Mouse (Mus musculus) kidney, adult 10 weeks (tissue): Measurements from ENCODE around the gene Gli1. TPM values are rescaled to one million over a fixed set of nuclear protein-coding genes. Genes with fewer than 3 reads are reported as not detected.

Experiments
- polyA plus RNA-seq: library from polyadenylated mRNA; stranded (reverse); fragments of 350-450 nt; fragmentation: Illumina TruSeq; extraction: RNeasy Lipid Tissue Mini Kit (QIAGEN cat#74804); gene quantifications from one replicate; pipeline ENCODE4 v1.2.3, GENCODE M21; 2014; ENCODE audit warnings: low read depth, low replicate concordance

Gli1 gene
- not detected for polyA plus RNA-seq

GRCm38 (mm10) chr10:127341891-127342639 is at the start of gene Gli1:
Gene Gli1 (minus strand): TSS chr10:127341974.

GRCm38 (mm10) chr10:127380251-127380691 is 38.5 kb upstream of the Gli1 start, which contains the start of gene R3hdm2:
Gene R3hdm2 (plus strand): TSS chr10:127380327.

GRCm38 (mm10) chr10:127369834-127370820 is 28.4 kb upstream of the Gli1 start, which contains the start of gene Inhbc:
Gene Inhbc (minus strand): TSS chr10:127370431.

GRCm38 (mm10) chr10:127353909-127354895 is 12.4 kb upstream of the Gli1 start, which contains the start of gene Inhbe:
Gene Inhbe (minus strand): TSS chr10:127354411.

GRCm38 (mm10) chr10:127321621-127322020 is 20.2 kb downstream of the Gli1 start, which contains the start of gene Arhgap9:
Gene Arhgap9 (plus strand): TSS chr10:127321964.

GRCm38 (mm10) chr10:127311476-127312355 is 30.1 kb downstream of the Gli1 start, which contains the start of gene Mars:
Gene Mars (minus strand): TSS chr10:127311786.

GRCm38 (mm10) chr10:127288800-127289572 is 52.8 kb downstream of the Gli1 start, which contains the start of gene Mbd6:
Gene Mbd6 (minus strand): TSS chr10:127289018.

Other genes starting within 250 kb of the Gli1 start
- gene Os9, start 220.8 kb downstream of the Gli1 start, polyA plus RNA-seq = 9.4 TPM
- 0.73 TPM for gene B4galnt1, start 176.7 kb downstream of the Gli1 start, polyA plus RNA-seq
- gene Slc26a10, start 161.3 kb downstream of the Gli1 start, polyA plus RNA-seq = 0.16 TPM
- gene Arhgef25, start 151.9 kb downstream of the Gli1 start, polyA plus RNA-seq = 2.4 TPM
- gene Dtx3, start 146.2 kb downstream of the Gli1 start, polyA plus RNA-seq = 3.6 TPM
- gene Pip4k2c, start 130.4 kb downstream of the Gli1 start, polyA plus RNA-seq = 46.3 TPM
- gene Kif5a, start 78.6 kb downstream of the Gli1 start, polyA plus RNA-seq = 0.16 TPM
- gene Dctn2, start 75.6 kb downstream of the Gli1 start, polyA plus RNA-seq = 18.1 TPM
- gene Mbd6, start 53.0 kb downstream of the Gli1 start, polyA plus RNA-seq = 1.0 TPM
- gene Mars, start 30.2 kb downstream of the Gli1 start, polyA plus RNA-seq = 7.0 TPM
- not detected for gene Arhgap9, start 20.0 kb downstream of the Gli1 start, polyA plus RNA-seq
- gene Inhbe, start 12.4 kb upstream of the Gli1 start, polyA plus RNA-seq = not detected
- not detected for gene Inhbc, start 28.5 kb upstream of the Gli1 start, polyA plus RNA-seq
- gene R3hdm2, start 38.4 kb upstream of the Gli1 start, polyA plus RNA-seq = 149 TPM
- not detected for gene Stac3, start 159.7 kb upstream of the Gli1 start, polyA plus RNA-seq
- not detected for gene Ndufa4l2, start 173.0 kb upstream of the Gli1 start, polyA plus RNA-seq
- 7.9 TPM for gene Shmt2, start 180.5 kb upstream of the Gli1 start, polyA plus RNA-seq
- not detected for gene Nxph4, start 192.6 kb upstream of the Gli1 start, polyA plus RNA-seq